Mouse (Mus musculus) neural tube, embryonic 13.5 days (tissue): ENCODE data around the gene Bdkrb1. TPM values are rescaled to one million over a fixed set of nuclear protein-coding genes. Genes with fewer than 3 reads are reported as not detected.

Experiments
- ATAC-seq: fragments of 200-750 bp; cut with Nextera tagmentation; 2 replicates; pipeline ENCODE4 v1.8.0; 2017; ENCODE audit warnings: low read depth, mild to moderate bottlenecking, moderate TSS enrichment, moderate library complexity
- H3K27ac ChIP-seq: fragments of 300-500 bp; sonication (generic); replicated peaks from 2 replicates; pipeline ENCODE4 v1.5.1; 2015; ENCODE audit warnings: moderate library complexity, mild to moderate bottlenecking, inconsistent platforms
- H3K27me3 ChIP-seq: fragments of 300-500 bp; sonication (generic); 2 replicates; pipeline ENCODE4 v1.6.1; 2015; ENCODE audit warnings: mild to moderate bottlenecking, inconsistent platforms
- H3K36me3 ChIP-seq: fragments of 300-500 bp; sonication (generic); 2 replicates; pipeline ENCODE4 v1.6.1; 2015; ENCODE audit warnings: mild to moderate bottlenecking, inconsistent platforms
- H3K4me1 ChIP-seq: fragments of 300-500 bp; sonication (generic); replicated peaks from 2 replicates; pipeline ENCODE4 v1.6.1; 2015; ENCODE audit warnings: inconsistent platforms
- H3K4me2 ChIP-seq: fragments of 300-500 bp; sonication (generic); 2 replicates; pipeline ENCODE4 v1.6.1; 2015; ENCODE audit warnings: inconsistent platforms, mild to moderate bottlenecking, moderate library complexity
- H3K4me3 ChIP-seq: fragments of 300-500 bp; sonication (generic); 2 replicates; pipeline ENCODE4 v1.5.1; 2015; ENCODE audit warnings: mild to moderate bottlenecking, inconsistent platforms
- H3K9ac ChIP-seq: fragments of 300-500 bp; sonication (generic); 2 replicates; pipeline ENCODE4 v1.6.1; 2015; ENCODE audit warnings: moderate library complexity, mild to moderate bottlenecking, inconsistent platforms
- H3K9me3 ChIP-seq: fragments of 300-500 bp; sonication (generic); 2 replicates; pipeline ENCODE4 v1.6.1; 2016; ENCODE audit warnings: inconsistent platforms
- WGBS: fragments of 180-500 bp; shearing (Covaris S2); methylation state at CpG from one replicate; pipeline ENCODE4 v1.1.7; 2015; 5-methylcytosine and 5-hydroxymethylcytosine counted together
- polyA plus RNA-seq: library from polyadenylated mRNA; unstranded; fragments of >200 nt; fragmentation: Nextera tagmentation; extraction: Ambion mirVana; gene quantifications from 2 replicates; pipeline ENCODE4 v1.2.1, GENCODE M21; 2015

Gene Bdkrb1
- polyA plus RNA-seq: not detected in 2 replicates

DNA sequence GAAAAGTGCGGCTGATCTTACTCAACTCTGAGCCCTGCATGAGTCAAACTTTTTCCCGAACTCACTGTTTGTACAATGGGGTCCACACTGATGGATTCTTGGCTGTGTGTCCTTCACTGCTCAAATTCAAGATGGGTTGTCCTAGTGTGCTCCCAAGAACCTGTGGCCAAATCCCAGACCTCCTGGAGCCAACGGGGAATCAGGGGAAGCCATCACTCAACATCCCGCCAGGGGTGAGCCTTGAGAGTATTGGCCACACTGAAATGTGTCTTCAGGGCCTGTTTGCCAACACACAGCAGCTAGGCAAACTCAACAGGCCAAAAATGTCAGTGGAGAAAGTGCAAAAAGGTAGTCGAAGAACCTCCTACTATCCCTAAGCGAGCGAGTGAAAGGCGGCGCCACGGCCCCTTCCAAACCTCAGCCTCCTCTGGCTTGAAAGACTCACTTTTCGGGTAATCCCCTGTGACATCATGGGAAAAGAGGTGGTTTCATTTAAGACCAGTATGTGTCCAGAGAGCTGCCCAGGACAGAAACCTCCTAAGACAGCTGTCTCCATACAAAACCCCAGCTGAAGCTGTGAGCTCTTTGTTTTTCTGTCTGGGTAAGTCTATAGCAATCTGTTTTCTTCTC is at the start of gene Bdkrb1:
Bdkrb1 (plus strand) TSS at position 505 of the 630 bp plus-strand sequence.
- Histone ChIP-seq H3K4me2 (no peak within 1 kb of the TSS), H3K36me3 (no peaks in the 10 kb centered on the region), H3K9ac (no peak within 1 kb of the TSS), H3K9me3 (no peaks in the 10 kb centered on the region), H3K27me3 (no peaks in the 10 kb centered on the region), H3K27ac (no peak within 1 kb of the TSS; the same call in 1 of the 2 replicates), H3K4me1 (peaks cover 10% of the 10 kb centered on the region; the same call in 1 of the 2 replicates), H3K4me3 (no peak within 1 kb of the TSS)
- 91% methylated on average over 11 of the region's 11 CpGs for WGBS
- no peak for ATAC-seq

DNA sequence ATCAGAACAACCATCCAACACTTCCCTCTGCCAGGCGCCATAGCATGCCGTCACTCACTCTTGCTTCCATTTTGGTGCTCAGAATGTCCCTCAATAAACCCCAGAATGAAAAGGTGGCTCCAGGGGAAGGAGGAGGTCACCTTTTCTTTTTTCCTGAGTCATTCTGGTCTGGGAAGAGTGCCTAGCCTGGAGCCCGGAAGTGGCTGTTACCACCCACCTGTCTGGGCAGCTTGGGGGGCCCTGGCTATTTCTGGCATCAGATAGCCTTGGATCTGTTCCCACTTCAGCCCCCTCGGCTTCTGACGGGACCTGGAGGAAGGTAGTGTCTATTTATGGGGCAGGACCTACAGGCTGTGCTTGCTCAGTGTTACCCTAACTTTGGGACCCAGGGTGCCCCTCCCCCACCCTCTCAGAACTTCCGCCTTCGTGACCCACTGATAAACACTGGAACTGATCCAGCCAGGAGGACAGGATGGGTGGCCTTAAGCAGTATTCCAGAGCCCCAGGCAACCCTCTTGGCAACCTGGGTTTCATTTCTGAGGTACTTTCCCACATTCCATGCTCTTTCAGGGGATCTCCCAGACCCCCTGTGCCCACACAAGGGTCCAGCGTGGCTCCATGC is 48.6 kb upstream of the Bdkrb1 start:
- Histone ChIP-seq H3K4me2 (no peak overlapping the region), H3K27me3 (0 out of 2 replicates have a peak, but pooled peaks cover 4% of the 10 kb centered on the region), H3K9ac (no peak overlapping the region), H3K27ac (no peak overlapping the region), H3K4me1 (no peaks in the 10 kb centered on the region; the same call in 1 of the 2 replicates), H3K36me3 (no peaks in the 10 kb centered on the region), H3K9me3 (no peaks in the 10 kb centered on the region), H3K4me3 (no peak overlapping the region)
- WGBS: 78% methylated on average over 8 of the region's 8 CpGs
- no peak for ATAC-seq

DNA sequence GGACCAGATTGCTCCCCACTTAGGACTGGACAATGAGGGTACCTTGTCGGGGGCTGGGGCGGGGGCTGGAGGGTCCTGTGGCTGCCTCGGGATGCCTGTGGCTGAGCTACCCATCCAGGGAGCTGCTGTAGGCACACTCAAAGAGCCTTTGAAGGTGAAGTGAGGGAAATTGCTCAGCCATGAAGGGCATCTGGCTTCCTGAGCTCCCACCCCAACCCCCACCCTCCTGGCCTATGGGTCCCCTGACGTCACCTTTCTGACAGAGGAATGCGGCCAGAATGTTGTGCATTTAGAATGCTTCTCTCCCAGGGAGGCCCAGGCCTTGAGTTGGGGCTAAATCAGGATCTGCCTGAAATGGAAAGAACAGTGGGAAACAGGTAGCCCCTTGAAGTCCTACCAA is 47.7 kb upstream of the Bdkrb1 start:
- Histone ChIP-seq H3K4me1 (no peaks in the 10 kb centered on the region; the same call in 1 of the 2 replicates), H3K27me3 (no peaks in the 10 kb centered on the region), H3K36me3 (no peaks in the 10 kb centered on the region), H3K27ac (no peak overlapping the region), H3K9ac (no peak overlapping the region), H3K9me3 (no peaks in the 10 kb centered on the region), H3K4me3 (no peak overlapping the region), H3K4me2 (no peak overlapping the region)
- WGBS: 73% methylated on average over 5 of the region's 5 CpGs
- ATAC-seq: no peak

DNA sequence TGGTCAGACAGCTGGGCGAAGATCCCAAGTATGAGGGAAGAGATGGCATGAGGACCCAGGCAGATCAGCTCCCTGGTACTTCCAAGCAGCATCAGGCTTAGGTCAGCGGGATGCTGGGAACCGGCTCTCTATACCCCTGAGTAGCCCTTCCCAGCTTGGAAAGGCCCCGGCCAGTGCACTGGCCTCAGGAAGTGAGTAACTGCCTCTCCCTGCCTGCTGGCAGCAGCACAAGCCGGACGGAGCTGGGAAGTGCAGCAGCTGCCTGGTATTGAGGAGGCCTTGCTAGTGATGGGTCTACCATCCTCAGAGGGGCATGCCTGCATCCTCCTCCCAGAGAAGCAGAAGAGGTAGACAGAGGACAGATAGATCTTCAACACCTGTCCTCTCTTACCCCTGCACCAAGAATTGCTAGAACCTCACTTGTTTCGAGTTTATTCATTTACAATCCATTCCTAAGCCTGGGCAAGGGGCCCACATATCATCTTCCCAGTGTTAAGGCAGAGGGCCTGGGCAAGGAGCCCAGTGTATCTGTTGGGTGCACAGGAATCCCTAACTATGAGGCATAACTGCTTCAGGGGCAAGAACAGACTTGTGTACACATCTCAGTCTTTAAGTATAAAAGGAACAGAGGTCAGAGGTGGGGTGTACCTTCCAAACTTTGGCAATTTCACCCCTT is 45.5 kb upstream of the Bdkrb1 start:
- H3K4me1 ChIP-seq: peaks cover 12% of the 10 kb centered on the region
- H3K9ac ChIP-seq: no peak overlapping the region
- no peaks in the 10 kb centered on the region for H3K36me3 ChIP-seq
- ATAC-seq: no peak
- no peak overlapping the region for H3K27ac ChIP-seq
- no peaks in the 10 kb centered on the region for H3K9me3 ChIP-seq
- 62% methylated on average over 7 of the region's 7 CpGs for WGBS
- no peak overlapping the region for H3K4me3 ChIP-seq
- H3K4me2 ChIP-seq: no peak overlapping the region
- peaks cover 20% of the 10 kb centered on the region for H3K27me3 ChIP-seq

DNA sequence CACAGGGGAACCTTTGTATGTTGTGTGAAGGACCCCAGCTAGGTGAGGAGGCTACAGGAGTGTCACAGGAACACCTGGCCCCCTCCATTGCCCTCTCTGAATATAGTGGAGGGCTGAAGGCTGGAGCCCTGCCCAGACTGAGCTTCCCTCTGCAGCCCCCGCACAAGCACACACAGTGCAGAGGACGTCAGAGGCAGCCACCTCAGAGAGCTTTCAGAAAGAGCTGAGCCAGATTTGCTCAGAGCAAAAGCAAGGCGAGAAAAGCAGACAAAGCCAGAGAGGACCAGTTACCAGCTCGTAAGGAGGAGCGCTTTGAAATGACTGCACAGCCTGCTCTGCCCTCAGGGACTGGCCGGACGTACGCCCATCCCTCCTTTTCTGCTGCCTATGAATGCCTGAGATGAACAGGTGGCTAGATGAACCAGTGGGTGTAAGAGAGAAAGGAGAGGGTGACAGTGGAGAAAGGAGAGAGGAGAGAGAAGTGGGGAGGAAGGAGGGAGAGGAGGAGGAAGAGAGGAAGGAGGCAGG is 41.8 kb upstream of the Bdkrb1 start:
- no peak for ATAC-seq
- Histone ChIP-seq H3K4me2 (no peak overlapping the region), H3K9ac (no peak overlapping the region), H3K36me3 (no peaks in the 10 kb centered on the region), H3K9me3 (no peaks in the 10 kb centered on the region), H3K4me3 (no peak overlapping the region), H3K27me3 (peaks cover 50% of the 10 kb centered on the region), H3K4me1 (peaks cover 34% of the 10 kb centered on the region), H3K27ac (no peak overlapping the region)
- WGBS: 60% methylated on average over 8 of the region's 8 CpGs

DNA sequence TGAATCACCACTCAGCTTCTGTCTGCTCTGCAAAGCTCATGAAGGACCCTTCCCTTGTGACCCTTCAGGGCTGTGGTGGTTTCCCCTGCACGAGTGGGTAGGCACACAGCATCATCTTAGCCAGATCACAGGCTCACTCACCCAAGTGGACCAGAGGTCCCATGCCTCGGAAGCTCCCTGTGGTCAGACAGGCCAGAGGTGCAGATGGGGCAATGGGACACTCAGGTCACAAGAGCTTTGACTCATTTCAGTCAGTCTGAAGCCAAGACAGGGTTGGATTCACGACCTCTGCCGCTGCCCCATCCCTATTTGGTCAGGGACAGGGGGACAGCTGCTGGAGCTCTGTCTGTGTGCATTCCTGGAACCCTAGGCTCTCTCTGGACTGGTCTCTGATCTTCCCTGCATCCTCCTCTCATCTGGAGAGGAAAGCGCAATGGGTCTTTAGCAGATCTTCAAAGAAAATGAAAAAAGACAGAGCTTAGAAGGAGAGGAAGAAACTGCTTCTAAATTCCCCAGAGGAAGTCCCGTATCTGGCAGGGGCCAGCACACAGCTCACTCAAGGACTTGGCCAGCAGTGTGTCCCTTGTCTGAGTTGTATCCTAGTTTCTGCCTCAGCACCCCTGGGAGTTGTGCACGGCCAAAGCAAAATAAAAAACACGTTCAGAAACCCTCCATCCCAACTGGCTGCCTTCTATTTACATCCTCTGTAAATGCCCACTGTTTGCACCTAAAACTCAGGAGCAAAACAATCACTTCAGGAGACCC is 40.6 kb upstream of the Bdkrb1 start:
- H3K36me3 ChIP-seq: no peaks in the 10 kb centered on the region
- H3K4me2 ChIP-seq: peak overlapping the region; percentile 64
- peak overlapping the region; percentile 37 for H3K4me3 ChIP-seq
- peaks cover 50% of the 10 kb centered on the region for H3K27me3 ChIP-seq
- H3K4me1 ChIP-seq: peaks cover 34% of the 10 kb centered on the region
- ATAC-seq: no peak
- WGBS: 30% methylated on average over 8 of the region's 8 CpGs
- peaks cover 5% of the 10 kb centered on the region; the same call in 1 of the 2 replicates for H3K9me3 ChIP-seq
- H3K9ac ChIP-seq: peak overlapping the region; percentile 60
- no peak overlapping the region for H3K27ac ChIP-seq

DNA sequence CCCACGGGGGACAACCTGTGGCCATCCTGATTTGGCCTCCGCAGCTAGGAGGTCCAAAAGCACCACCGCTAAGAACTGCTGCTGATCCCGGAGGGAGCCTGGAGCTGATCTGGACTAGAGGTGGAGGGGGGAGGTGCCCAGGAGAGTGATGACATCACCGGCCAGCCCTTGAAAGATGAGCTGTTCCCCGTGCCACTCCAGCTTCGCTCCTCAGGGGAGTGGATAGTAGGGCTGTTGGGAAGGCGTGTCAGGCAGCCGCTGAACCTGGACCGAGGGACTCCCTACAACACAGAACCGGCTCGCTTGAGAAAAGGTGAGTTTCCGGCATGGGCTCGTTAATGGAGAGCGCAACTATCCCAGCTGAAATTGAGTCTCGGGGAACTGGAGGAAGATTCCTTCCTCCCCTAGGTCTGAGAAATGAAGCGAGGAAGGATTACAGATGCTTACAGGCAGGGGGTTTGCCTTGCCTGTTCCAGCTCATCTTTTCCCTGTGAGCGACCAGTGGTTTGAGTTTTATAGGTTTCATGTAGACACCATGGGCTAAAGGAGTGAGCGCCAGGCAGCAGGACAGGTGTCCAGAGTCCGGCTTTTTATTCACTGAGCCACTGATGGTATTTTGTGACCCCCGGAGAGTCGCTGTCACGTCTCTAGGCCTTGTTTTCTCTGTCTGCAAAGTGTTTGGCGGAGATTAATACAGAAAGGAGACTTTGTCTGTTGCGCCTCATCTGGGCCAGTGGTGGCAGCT is 39.8 kb upstream of the Bdkrb1 start, which contains the start of gene Bdkrb2:
Bdkrb2 (plus strand) TSS at position 291 of the 745 bp plus-strand sequence.
- ATAC-seq: 0 out of 2 replicates have a peak, but pooled peaks have one; percentile 13
- Histone ChIP-seq H3K4me2 (peak within 1 kb of the TSS; percentile 64), H3K36me3 (no peaks in the 10 kb centered on the region), H3K4me1 (peaks cover 34% of the 10 kb centered on the region), H3K9ac (peak within 1 kb of the TSS; percentile 60), H3K9me3 (peaks cover 8% of the 10 kb centered on the region; the same call in 1 of the 2 replicates), H3K4me3 (peak within 1 kb of the TSS; percentile 37), H3K27me3 (peaks cover 50% of the 10 kb centered on the region), H3K27ac (no peak within 1 kb of the TSS; the same call in 1 of the 2 replicates)
- WGBS: 3% methylated on average over 25 of the region's 25 CpGs

DNA sequence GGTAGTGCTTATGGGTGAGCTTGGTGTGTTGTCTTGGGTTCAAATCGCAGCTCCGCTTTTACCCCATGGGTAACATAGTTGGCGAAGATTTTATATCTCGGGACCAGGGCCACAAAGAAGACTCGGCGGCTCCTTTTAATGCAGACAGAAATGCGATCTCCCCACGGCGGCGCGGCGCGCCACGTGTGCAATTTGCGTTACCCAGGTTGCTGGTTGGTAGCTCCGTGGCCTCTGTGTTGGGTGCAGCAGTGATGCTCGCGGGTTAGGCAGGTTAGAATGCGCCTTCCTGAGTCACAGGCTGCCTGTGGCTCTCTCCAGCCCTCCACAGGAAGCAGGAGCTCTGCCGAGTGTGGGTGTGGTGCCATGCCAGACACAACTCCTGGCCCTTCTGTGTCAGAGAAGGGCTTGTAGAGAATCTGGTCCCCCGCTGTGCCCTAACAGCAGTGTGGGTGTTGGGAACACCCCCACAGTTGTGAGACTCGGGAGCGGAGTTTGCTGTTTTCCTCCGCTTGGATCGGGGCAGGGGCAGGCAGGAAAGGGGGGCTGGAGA is 39.1 kb upstream of the Bdkrb1 start:
- Histone ChIP-seq H3K36me3 (no peaks in the 10 kb centered on the region), H3K9me3 (peaks cover 8% of the 10 kb centered on the region; the same call in 1 of the 2 replicates), H3K4me2 (peak overlapping the region; percentile 64), H3K9ac (peak overlapping the region; percentile 60), H3K4me1 (peaks cover 34% of the 10 kb centered on the region), H3K4me3 (peak overlapping the region; percentile 37), H3K27me3 (peaks cover 50% of the 10 kb centered on the region), H3K27ac (no peak overlapping the region; the same call in 1 of the 2 replicates)
- peak; percentile 19; the same call in 1 of the 2 replicates for ATAC-seq
- 9% methylated on average over 25 of the region's 25 CpGs for WGBS

DNA sequence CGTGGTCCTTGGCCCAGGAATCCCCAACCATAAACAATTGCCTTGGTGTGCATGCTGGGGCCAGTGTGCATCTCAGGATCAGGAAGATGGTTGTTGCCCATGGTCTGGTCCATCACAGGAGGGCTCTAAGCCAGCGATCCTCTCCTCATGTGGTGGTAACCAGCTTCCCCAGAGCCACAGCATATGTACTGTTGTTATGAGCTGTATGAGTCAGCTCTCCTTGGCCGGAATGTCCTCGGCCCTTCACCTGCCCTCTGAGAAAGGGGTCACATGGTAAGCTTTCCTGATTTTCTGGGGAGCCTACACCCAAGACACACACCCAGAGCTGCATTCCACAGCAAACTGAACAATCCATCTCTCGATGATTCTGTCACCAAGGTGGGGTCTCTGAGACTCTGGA is 37.7 kb upstream of the Bdkrb1 start:
- WGBS: 86% methylated on average over 5 of the region's 5 CpGs

DNA sequence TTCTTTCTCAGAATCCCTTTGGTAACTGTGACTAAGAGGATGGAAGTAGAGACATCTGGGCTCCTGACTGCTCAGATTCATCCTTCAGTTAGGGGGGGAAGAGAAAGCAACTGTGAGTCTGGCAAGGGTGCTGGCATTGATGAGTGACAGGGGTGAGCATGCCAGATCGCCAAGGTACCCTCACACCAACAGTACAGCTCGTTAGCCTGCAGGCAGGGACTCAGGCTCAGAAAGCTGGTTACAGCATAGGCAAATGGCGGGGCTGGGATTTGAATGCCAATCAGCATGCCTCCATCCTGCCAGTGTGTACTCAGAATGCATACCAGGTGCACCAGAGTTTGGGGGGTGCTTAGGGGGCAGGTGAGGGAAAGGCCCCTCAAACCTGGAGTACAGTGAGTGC is 31.0 kb upstream of the Bdkrb1 start:
- no peaks in the 10 kb centered on the region for H3K27me3 ChIP-seq
- no peaks in the 10 kb centered on the region for H3K36me3 ChIP-seq
- no peak overlapping the region for H3K4me3 ChIP-seq
- no peak overlapping the region for H3K4me2 ChIP-seq
- ATAC-seq: no peak
- H3K27ac ChIP-seq: no peak overlapping the region
- H3K9me3 ChIP-seq: peaks cover 6% of the 10 kb centered on the region; the same call in 1 of the 2 replicates
- H3K4me1 ChIP-seq: no peaks in the 10 kb centered on the region
- no peak overlapping the region for H3K9ac ChIP-seq
- WGBS: 67% methylated on average over 3 of the region's 3 CpGs

More for the DNA sequence above, 37.7 kb upstream of the Bdkrb1 start:
- no peak for ATAC-seq
- H3K27me3 ChIP-seq: peaks cover 50% of the 10 kb centered on the region
- H3K4me3 ChIP-seq: no peak overlapping the region
- H3K27ac ChIP-seq: no peak overlapping the region
- peak overlapping the region; percentile 64; the same call in 1 of the 2 replicates for H3K4me2 ChIP-seq
- H3K9ac ChIP-seq: no peak overlapping the region
- H3K36me3 ChIP-seq: no peaks in the 10 kb centered on the region
- H3K9me3 ChIP-seq: peaks cover 8% of the 10 kb centered on the region; the same call in 1 of the 2 replicates
- peaks cover 34% of the 10 kb centered on the region for H3K4me1 ChIP-seq
